Mouse (Mus musculus): ENCODE data around the gene Dnaaf3.
A peak's percentile ranks its signal among the peaks of the same experiment; 100 is the strongest.

The Dnaaf3 gene

GRCm38 (mm10) chr7:4501558-4502397, 30.5 kb downstream of the Dnaaf3 start, which contains the start of gene Ppp1r12c:
Gene Ppp1r12c, minus strand, starts transcription at chr7:4501680.
- DNase-seq (ENCODE audit: extremely low read depth, insufficient read length, low spot score): peak; percentile 86

GRCm38 (mm10) chr7:4500892-4501471, 31.3 kb downstream of the Dnaaf3 start:
- DNase-seq (ENCODE audit: extremely low read depth, insufficient read length, low spot score): peak; percentile 55

- no peak for DNase-seq (ENCODE audit: extremely low read depth, insufficient read length, low spot score)
These were observed 33.2 kb downstream of the Dnaaf3 start for GRCm38 (mm10) chr7:4499034-4499433.

DNA sequence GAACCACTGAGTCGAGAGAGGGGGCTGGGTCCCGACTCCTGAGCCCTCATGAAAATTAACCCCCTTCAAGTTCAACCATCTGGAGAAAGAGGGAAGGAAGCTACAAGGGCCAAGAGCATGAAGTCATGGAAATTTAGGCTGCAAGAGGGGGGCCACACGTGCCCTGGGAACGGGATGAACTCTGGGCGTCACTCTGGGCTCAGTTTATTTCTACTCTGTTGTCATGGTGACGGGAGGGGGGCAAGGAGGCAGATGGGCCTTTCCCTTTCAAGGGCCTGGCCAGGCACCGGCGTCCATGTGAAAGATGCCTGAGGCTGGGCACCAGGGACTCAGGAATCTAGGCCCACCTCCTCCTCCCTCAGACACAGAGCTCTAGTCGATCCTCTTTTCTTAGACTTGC, 34.0 kb downstream of the Dnaaf3 start:
- DNase-seq (ENCODE audit: extremely low read depth, insufficient read length, low spot score): no peak

- DNase-seq (ENCODE audit: extremely low read depth, insufficient read length, low spot score): no peak
These were observed 34.9 kb downstream of the Dnaaf3 start for GRCm38 (mm10) chr7:4497271-4497903.

GRCm38 (mm10) chr7:4496468-4496867, 35.8 kb downstream of the Dnaaf3 start:
- no peak for DNase-seq (ENCODE audit: extremely low read depth, insufficient read length, low spot score)

DNA sequence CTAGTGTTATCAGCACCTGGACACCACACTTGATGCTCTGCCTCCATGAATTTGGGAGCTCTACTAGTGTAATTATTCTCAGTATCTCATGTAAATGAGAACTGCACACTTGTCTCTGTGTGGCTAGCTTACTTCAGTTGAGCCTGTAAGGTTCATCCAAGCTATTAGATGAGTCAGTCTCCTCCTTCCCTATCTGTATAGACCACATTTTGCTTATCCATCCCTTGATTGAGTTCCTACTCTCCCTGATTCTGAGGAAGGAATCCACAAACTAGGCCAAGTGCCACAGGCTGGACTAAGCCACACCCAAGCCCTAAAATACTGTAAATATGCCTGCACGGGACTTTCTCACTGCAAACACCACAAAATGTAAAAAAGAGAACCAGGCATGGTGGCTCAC, 38.3 kb downstream of the Dnaaf3 start:
- DNase-seq (ENCODE audit: extremely low read depth, insufficient read length, low spot score): no peak

- no peak for DNase-seq (ENCODE audit: extremely low read depth, insufficient read length, low spot score)
These were observed 39.7 kb downstream of the Dnaaf3 start for GRCm38 (mm10) chr7:4492284-4493224.

GRCm38 (mm10) chr7:4491308-4491707, 40.9 kb downstream of the Dnaaf3 start:
- DNase-seq (ENCODE audit: extremely low read depth, insufficient read length, low spot score): no peak

GRCm38 (mm10) chr7:4482281-4482680, 50.0 kb downstream of the Dnaaf3 start:
- no peak for DNase-seq (ENCODE audit: extremely low read depth, insufficient read length, low spot score)

DNA sequence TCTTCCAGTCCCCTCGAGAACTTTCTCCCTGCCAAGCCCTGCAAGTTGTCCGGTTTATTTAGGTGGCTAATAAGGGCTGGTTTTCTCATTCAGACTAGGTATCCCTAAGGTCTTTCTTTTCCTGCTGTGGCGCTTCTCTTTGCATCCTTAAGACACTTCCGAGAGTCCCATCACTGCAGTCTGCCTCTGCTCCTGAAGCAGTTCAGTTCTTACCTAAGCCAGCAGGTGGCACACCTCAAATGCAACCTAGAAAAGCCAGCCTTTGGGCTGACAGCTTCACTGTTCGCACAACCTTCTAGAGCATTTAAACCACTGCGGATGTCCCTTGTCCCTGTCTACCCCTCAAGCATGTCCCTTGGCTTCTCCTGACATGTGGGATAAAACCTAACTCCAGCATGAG, 52.6 kb downstream of the Dnaaf3 start:
- no peak for DNase-seq (ENCODE audit: extremely low read depth, insufficient read length, low spot score)

- no peak for DNase-seq (ENCODE audit: extremely low read depth, insufficient read length, low spot score)
These were observed 53.4 kb downstream of the Dnaaf3 start for GRCm38 (mm10) chr7:4478796-4479291.

DNA sequence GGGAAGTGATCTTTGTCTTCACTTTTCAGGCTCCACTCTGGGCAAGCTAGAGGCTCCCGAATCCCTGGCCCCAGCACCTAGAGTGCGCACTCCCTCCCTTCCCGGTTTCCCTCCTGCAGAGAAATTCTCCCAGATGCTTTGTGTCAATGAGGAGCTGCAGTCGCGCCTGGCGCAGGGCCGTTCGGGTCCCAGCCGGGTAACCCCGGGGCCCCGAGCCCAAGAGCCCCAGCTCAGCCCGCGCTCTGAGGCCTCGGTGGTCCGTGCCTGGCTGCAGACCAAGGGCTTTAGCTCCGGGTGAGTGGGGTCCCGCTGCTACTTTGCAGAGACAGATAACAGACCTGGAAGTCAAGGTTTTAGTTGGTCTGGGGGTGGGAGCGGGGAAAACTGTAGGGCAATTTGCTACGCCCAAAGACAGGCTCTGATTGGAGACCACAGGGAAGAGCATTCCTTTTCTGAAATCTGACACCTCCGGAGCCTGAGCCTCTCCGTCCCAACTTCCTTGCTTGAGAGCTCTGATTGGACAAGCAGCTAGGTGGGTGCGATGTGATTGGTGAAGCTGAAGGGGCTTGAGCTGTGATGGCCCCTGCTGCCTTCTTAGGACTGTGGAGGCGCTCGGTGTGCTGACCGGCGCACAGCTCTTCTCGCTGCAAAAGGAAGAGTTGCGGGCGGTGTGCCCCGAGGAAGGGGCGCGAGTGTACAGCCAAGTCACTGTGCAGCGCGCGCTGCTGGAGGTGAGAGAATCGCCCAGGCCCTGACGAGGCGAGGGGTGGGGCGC, 54.0 kb downstream of the Dnaaf3 start:
- DNase-seq (ENCODE audit: extremely low read depth, insufficient read length, low spot score): no peak

- DNase-seq (ENCODE audit: extremely low read depth, insufficient read length, low spot score): no peak
These were observed 58.3 kb downstream of the Dnaaf3 start for GRCm38 (mm10) chr7:4473940-4474339.
